Mouse (Mus musculus) large intestine, adult 2 months (tissue): ENCODE measurements at regions not wholly inside any gene's neighbourhood (a gene's known extent, or its start where the extent isn't known, plus 50 kb on each side); places are given as distances from the start of the nearest gene placed in this dataset.

Experiments
- DNase-seq: peaks from one replicate; pipeline ENCODE4 v3.0.0-alpha.2; 2012; ENCODE audit warnings: low read depth, low spot score
- WGBS: fragments of 180-500 bp; shearing (Covaris S2); methylation state at CpG from one replicate; pipeline ENCODE4 v1.1.7; 2018; 5-methylcytosine and 5-hydroxymethylcytosine counted together

GRCm38 (mm10) chr1:163190841-163191240 is 105.4 kb upstream of the Mroh9 start:
- WGBS = 54% methylated on average over 2 of the region's 2 CpGs
- no peak for DNase-seq

GRCm38 (mm10) chr1:163181851-163182250 is 96.4 kb upstream of the Mroh9 start:
- no peak for DNase-seq
- 59% methylated on average over 2 of the region's 2 CpGs for WGBS

DNA sequence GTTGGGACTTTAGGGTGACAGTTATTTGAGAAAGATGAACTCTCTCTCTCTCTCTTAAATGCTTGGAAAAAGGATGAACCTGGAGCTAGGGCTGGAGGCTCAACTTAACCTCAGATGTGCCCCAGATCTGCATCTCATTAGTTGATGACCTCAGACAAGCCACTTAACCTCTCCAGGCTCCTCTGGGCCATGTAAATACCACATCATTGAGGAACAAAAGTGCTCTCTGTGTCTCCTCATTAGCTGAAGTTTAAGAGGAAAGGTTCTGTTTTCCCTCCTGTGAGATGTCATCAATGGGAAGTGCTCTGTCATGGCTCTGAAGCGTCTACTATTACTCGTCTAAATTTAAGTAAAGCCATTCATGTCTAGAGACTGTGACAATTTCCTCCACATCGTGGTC is 91.5 kb upstream of the Mroh9 start:
- 43% methylated on average over 3 of the region's 3 CpGs for WGBS
- no peak for DNase-seq

DNA sequence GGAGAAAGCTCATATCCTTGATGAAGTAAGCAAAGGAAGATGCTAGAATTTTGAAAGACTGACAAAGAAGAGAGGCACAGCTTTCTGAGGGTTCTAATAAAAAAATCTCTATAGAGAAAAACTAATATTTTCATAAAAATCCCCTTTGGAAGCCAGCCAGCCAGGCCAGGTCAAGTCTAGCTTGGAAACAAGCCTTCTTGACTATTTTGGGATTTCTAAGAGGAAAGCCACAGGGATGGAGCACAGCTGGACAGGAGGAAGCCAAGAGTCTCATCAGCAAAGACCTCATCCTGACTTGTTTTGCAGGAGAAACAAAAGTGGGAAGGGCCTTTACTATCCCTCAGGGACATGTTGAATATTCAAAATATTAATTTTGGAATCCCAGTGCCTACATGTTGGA is 81.6 kb upstream of the Mroh9 start:
- no peak for DNase-seq

DNA sequence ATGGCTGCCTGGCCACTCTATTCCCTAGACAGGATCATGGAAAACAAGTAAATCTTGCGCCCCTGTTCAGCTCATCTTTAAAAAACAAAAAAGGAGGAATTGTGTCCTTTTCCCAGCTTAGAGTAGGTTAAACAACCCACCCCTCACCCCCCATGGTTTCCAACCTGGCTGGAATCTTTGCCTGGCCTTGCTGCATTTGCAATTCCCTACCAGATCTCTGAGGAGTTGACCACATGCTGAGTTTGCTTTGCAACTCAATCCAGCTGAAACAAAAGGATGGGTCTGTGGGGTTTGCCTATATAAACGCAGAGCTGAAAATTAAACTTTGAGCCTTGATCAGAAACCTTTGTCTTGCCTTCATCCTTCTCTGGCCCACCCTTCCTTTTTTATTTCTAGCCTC is 78.2 kb upstream of the Mroh9 start:
- WGBS = 71% methylated on average over 2 of the region's 2 CpGs
- DNase-seq = no peak

DNA sequence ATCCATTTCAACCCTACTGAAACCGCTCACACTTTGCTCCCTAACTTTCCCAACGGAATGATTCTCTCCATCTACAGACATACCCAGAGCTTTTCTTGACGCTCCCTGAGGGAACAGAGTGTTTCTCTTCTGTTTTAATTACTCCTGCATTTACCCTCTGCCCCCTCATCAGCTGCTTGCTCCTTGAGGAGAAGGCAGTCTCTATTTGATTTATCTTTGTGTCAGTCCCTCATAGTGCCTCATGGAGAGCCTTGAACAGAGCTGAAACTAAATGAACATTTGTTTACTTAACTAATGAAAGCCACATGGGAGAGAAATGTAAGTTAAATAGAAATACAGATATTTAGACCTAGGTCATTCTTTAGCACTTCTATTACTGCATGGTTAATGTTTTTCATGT is 74.4 kb upstream of the Mroh9 start:
- 35% methylated on average over 3 of the region's 3 CpGs for WGBS
- DNase-seq = no peak

GRCm38 (mm10) chr1:163158491-163158890 is 73.0 kb upstream of the Mroh9 start:
- DNase-seq = no peak
- WGBS = 42% methylated on average over 5 of the region's 5 CpGs

- DNase-seq = peak; percentile 32
- 24% methylated on average over 13 of the region's 13 CpGs for WGBS
These were observed 64.9 kb upstream of the Mroh9 start for GRCm38 (mm10) chr1:163150203-163150855.

GRCm38 (mm10) chr1:163146641-163147040 is 61.2 kb upstream of the Mroh9 start:
- DNase-seq = no peak
- 53% methylated on average over 1 of the region's 1 CpGs for WGBS

DNA sequence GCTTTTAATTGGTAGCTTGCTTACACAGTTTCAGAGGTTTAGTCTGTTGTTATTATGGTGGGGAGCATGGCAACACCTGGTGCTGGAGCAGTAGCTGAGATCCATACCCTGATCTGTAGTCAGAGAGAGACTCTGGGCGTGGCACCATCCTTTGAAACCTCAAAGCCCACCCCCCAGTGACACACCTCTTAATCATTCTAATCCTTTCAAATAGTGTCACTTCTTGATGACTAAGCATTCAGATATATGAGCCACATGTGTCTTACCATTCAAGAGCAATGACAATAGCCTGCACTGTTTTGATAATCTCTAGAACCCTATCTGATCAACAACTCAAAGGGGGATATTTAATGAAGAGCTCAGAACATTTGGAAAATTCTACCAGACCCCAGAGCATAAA is 57.6 kb upstream of the Mroh9 start:
- 80% methylated on average over 1 of the region's 1 CpGs for WGBS

GRCm38 (mm10) chr1:163141471-163141870 is 56.0 kb upstream of the Mroh9 start:
- WGBS = 79% methylated on average over 1 of the region's 1 CpGs
- no peak for DNase-seq

More for the DNA sequence above, 57.6 kb upstream of the Mroh9 start:
- DNase-seq = no peak

- WGBS = 15% methylated on average over 1 of the region's 1 CpGs
- no peak for DNase-seq
These were observed 52.7 kb upstream of the Mroh9 start for GRCm38 (mm10) chr1:163138179-163138578.
